Mouse (Mus musculus) gastrocnemius, postnatal 36 days (tissue): ENCODE results near the gene Atxn7l3. TPM values are rescaled to one million over a fixed set of nuclear protein-coding genes. Genes with fewer than 3 reads are reported as not detected.

ENCODE experiments used
- total RNA-seq, 2 experiments: library from RNA; stranded (reverse); gene quantifications; 2 replicates each; pipeline ENCODE4 v1.2.3; 2021

Atxn7l3 gene
- total RNA-seq, 2 experiments from 2014 or later, result 11.4 to 11.9 TPM

Other genes with a start within 250 kb of the Atxn7l3 start
- 1 to 10 TPM in 1 of 2 experiments, under 1 TPM in 1; 0.91 to 1.8 TPM for gene Mpp2, start 208.1 kb downstream of the Atxn7l3 start, total RNA-seq
- not detected for gene Ppy, start 195.3 kb downstream of the Atxn7l3 start, total RNA-seq
- not detected for gene Pyy, start 188.8 kb downstream of the Atxn7l3 start, total RNA-seq
- gene Nags, start 151.1 kb downstream of the Atxn7l3 start, total RNA-seq, result not detected
- 10 to 100 TPM; 10.1 to 11.4 TPM for gene Tmem101, start 140.2 kb downstream of the Atxn7l3 start, total RNA-seq
- gene Lsm12, start 111.3 kb downstream of the Atxn7l3 start, total RNA-seq, result 10 to 100 TPM; 86.6 to 89.2 TPM
- gene G6pc3, start 107.0 kb downstream of the Atxn7l3 start, total RNA-seq, result 10 to 100 TPM; 45.6 TPM
- gene Hdac5, start 66.5 kb downstream of the Atxn7l3 start, total RNA-seq, result 10 to 100 TPM; 62.2 to 78.7 TPM
- gene BC030867, start 47.7 kb downstream of the Atxn7l3 start, total RNA-seq, result not detected
- gene Asb16, start 27.9 kb downstream of the Atxn7l3 start, total RNA-seq, result 10 to 100 TPM; 76.7 to 88.7 TPM
- 10 to 100 TPM; 12.7 to 13.5 TPM for gene Tmub2, start 11.7 kb downstream of the Atxn7l3 start, total RNA-seq
- gene Ubtf, start 23.1 kb upstream of the Atxn7l3 start, total RNA-seq, result 10 to 100 TPM; 29.1 to 37.7 TPM
- under 1 TPM in 1 of 2 experiments, not detected in 1; 0.31 TPM for gene Slc4a1, start 69.6 kb upstream of the Atxn7l3 start, total RNA-seq
- not detected for gene Rundc3a, start 96.8 kb upstream of the Atxn7l3 start, total RNA-seq
- gene Slc25a39, start 111.3 kb upstream of the Atxn7l3 start, total RNA-seq, result 10 to 100 TPM; 56.2 to 64.3 TPM
- 10 to 100 TPM; 23.5 to 24.8 TPM for gene Grn, start 133.7 kb upstream of the Atxn7l3 start, total RNA-seq
- gene Fam171a2, start 151.1 kb upstream of the Atxn7l3 start, total RNA-seq, result 1 to 10 TPM; 1.4 to 1.6 TPM
- gene Itga2b, start 173.5 kb upstream of the Atxn7l3 start, total RNA-seq, result 1 to 10 TPM in 1 of 2 experiments, under 1 TPM in 1; 0.56 to 1.1 TPM